Mouse (Mus musculus): ENCODE results near the gene Golga7b. TPM values are rescaled to one million over a fixed set of nuclear protein-coding genes. Genes with fewer than 3 reads are reported as not detected.

Golga7b gene
- 0.21 and 0.33 TPM in 2 replicates for polyA plus RNA-seq (2015; fragmentation: Nextera tagmentation; extraction: Ambion mirVana)

- Histone ChIP-seq H3K4me3 (ENCODE audit: low read length) (no peak within 1 kb of the TSS), H3K9ac (ENCODE audit: low read length) (no peak within 1 kb of the TSS), H3K9me3 (replicated peaks; ENCODE audit: control insufficient read depth, low read length) (no peaks in the 10 kb centered on the region), H3K4me2 (ENCODE audit: low read depth, low read length) (no peak within 1 kb of the TSS), H3K4me1 (ENCODE audit: control insufficient read depth, insufficient read depth, low read length) (no peaks in the 10 kb centered on the region), H3K27ac (ENCODE audit: low read length) (no peak within 1 kb of the TSS), H3K27me3 (ENCODE audit: control insufficient read depth, insufficient read depth, low read length) (no peaks in the 10 kb centered on the region), H3K36me3 (ENCODE audit: control insufficient read depth, insufficient read depth) (no peaks in the 10 kb centered on the region)
- 30% methylated on average over 3 of the region's 3 CpGs for WGBS
- no peak for ATAC-seq (replicated peaks; ENCODE audit: extremely low read depth, insufficient read depth, low FRiP score)
Observed at GRCm38 (mm10) chr19:42247519-42247918, at the start of gene Golga7b. TSS of gene Golga7b (plus strand) at chr19:42247574.

GRCm38 (mm10) chr19:42198026-42198425 lies 49.3 kb upstream of the Golga7b start:
- Histone ChIP-seq H3K4me3 (ENCODE audit: low read length) (no peak overlapping the region), H3K4me1 (ENCODE audit: control insufficient read depth, insufficient read depth, low read length) (peaks cover 8% of the 10 kb centered on the region), H3K27ac (ENCODE audit: low read length) (no peak overlapping the region), H3K36me3 (ENCODE audit: control insufficient read depth, insufficient read depth) (no peaks in the 10 kb centered on the region), H3K9me3 (replicated peaks; ENCODE audit: control insufficient read depth, low read length) (no peaks in the 10 kb centered on the region), H3K27me3 (ENCODE audit: control insufficient read depth, insufficient read depth, low read length) (peaks cover 48% of the 10 kb centered on the region), H3K9ac (ENCODE audit: low read length) (no peak overlapping the region), H3K4me2 (ENCODE audit: low read depth, low read length) (no peak overlapping the region)
- ATAC-seq (replicated peaks; ENCODE audit: extremely low read depth, insufficient read depth, low FRiP score) = no peak
- 48% methylated on average over 11 of the region's 11 CpGs for WGBS

- peak within 1 kb of the TSS; percentile 39 for H3K4me3 ChIP-seq (ENCODE audit: low read length)
- peak; percentile 33; the same call in 1 of the 2 replicates for ATAC-seq (replicated peaks; ENCODE audit: extremely low read depth, insufficient read depth, low FRiP score)
- peaks cover 65% of the 10 kb centered on the region for H3K27me3 ChIP-seq (ENCODE audit: control insufficient read depth, insufficient read depth, low read length)
- H3K4me1 ChIP-seq (ENCODE audit: control insufficient read depth, insufficient read depth, low read length) = peaks cover 6% of the 10 kb centered on the region; the same call in 1 of the 2 replicates
- H3K36me3 ChIP-seq (ENCODE audit: control insufficient read depth, insufficient read depth) = no peaks in the 10 kb centered on the region
- no peaks in the 10 kb centered on the region for H3K9me3 ChIP-seq (replicated peaks; ENCODE audit: control insufficient read depth, low read length)
- H3K9ac ChIP-seq (ENCODE audit: low read length) = peak within 1 kb of the TSS; percentile 42; the same call in 1 of the 2 replicates
- no peak within 1 kb of the TSS for H3K27ac ChIP-seq (ENCODE audit: low read length)
- 1% methylated on average over 55 of the region's 60 CpGs for WGBS
- peak within 1 kb of the TSS; percentile 58 for H3K4me2 ChIP-seq (ENCODE audit: low read depth, low read length)
Observed at GRCm38 (mm10) chr19:42201696-42202381, 45.5 kb upstream of the Golga7b start, which contains the start of gene Sfrp5. TSS of gene Sfrp5 (minus strand) at chr19:42202252.

- Histone ChIP-seq H3K9ac (ENCODE audit: low read length) (no peak overlapping the region), H3K4me1 (ENCODE audit: control insufficient read depth, insufficient read depth, low read length) (peaks cover 6% of the 10 kb centered on the region; the same call in 1 of the 2 replicates), H3K27ac (ENCODE audit: low read length) (no peak overlapping the region), H3K4me2 (ENCODE audit: low read depth, low read length) (peak overlapping the region; percentile 58), H3K36me3 (ENCODE audit: control insufficient read depth, insufficient read depth) (no peaks in the 10 kb centered on the region), H3K4me3 (ENCODE audit: low read length) (peak overlapping the region; percentile 39), H3K27me3 (ENCODE audit: control insufficient read depth, insufficient read depth, low read length) (peaks cover 65% of the 10 kb centered on the region), H3K9me3 (replicated peaks; ENCODE audit: control insufficient read depth, low read length) (no peaks in the 10 kb centered on the region)
- WGBS = 26% methylated on average over 8 of the region's 8 CpGs
- no peak for ATAC-seq (replicated peaks; ENCODE audit: extremely low read depth, insufficient read depth, low FRiP score)
Observed at GRCm38 (mm10) chr19:42202467-42202866, 44.9 kb upstream of the Golga7b start.

- no peak for ATAC-seq (replicated peaks; ENCODE audit: extremely low read depth, insufficient read depth, low FRiP score)
Observed at GRCm38 (mm10) chr19:42204306-42204705, 43.1 kb upstream of the Golga7b start.

GRCm38 (mm10) chr19:42205201-42205600 lies 42.2 kb upstream of the Golga7b start:
- no peak overlapping the region for H3K4me2 ChIP-seq (ENCODE audit: low read depth, low read length)
- H3K9ac ChIP-seq (ENCODE audit: low read length) = no peak overlapping the region
- whole genome bisulfite sequencing = 84% methylated on average over 8 of the region's 8 CpGs
- H3K4me1 ChIP-seq (ENCODE audit: control insufficient read depth, insufficient read depth, low read length) = peaks cover 6% of the 10 kb centered on the region; the same call in 1 of the 2 replicates
- no peak overlapping the region for H3K27ac ChIP-seq (ENCODE audit: low read length)
- H3K9me3 ChIP-seq (replicated peaks; ENCODE audit: control insufficient read depth, low read length) = no peaks in the 10 kb centered on the region
- no peak for ATAC-seq (replicated peaks; ENCODE audit: extremely low read depth, insufficient read depth, low FRiP score)
- H3K4me3 ChIP-seq (ENCODE audit: low read length) = no peak overlapping the region
- no peaks in the 10 kb centered on the region for H3K36me3 ChIP-seq (ENCODE audit: control insufficient read depth, insufficient read depth)
- H3K27me3 ChIP-seq (ENCODE audit: control insufficient read depth, insufficient read depth, low read length) = peaks cover 44% of the 10 kb centered on the region

More at GRCm38 (mm10) chr19:42204306-42204705, 43.1 kb upstream of the Golga7b start:
- Histone ChIP-seq H3K27me3 (ENCODE audit: control insufficient read depth, insufficient read depth, low read length) (peaks cover 53% of the 10 kb centered on the region), H3K4me3 (ENCODE audit: low read length) (no peak overlapping the region), H3K4me1 (ENCODE audit: control insufficient read depth, insufficient read depth, low read length) (peaks cover 6% of the 10 kb centered on the region; the same call in 1 of the 2 replicates), H3K27ac (ENCODE audit: low read length) (no peak overlapping the region), H3K4me2 (ENCODE audit: low read depth, low read length) (no peak overlapping the region), H3K36me3 (ENCODE audit: control insufficient read depth, insufficient read depth) (no peaks in the 10 kb centered on the region), H3K9ac (ENCODE audit: low read length) (no peak overlapping the region), H3K9me3 (replicated peaks; ENCODE audit: control insufficient read depth, low read length) (no peaks in the 10 kb centered on the region)
- WGBS = 80% methylated on average over 4 of the region's 4 CpGs

- Histone ChIP-seq H3K27me3 (ENCODE audit: control insufficient read depth, insufficient read depth, low read length) (peaks cover 3% of the 10 kb centered on the region), H3K4me1 (ENCODE audit: control insufficient read depth, insufficient read depth, low read length) (no peaks in the 10 kb centered on the region; the same call in 1 of the 2 replicates), H3K27ac (ENCODE audit: low read length) (no peak overlapping the region), H3K4me3 (ENCODE audit: low read length) (no peak overlapping the region), H3K4me2 (ENCODE audit: low read depth, low read length) (no peak overlapping the region), H3K36me3 (ENCODE audit: control insufficient read depth, insufficient read depth) (no peaks in the 10 kb centered on the region), H3K9me3 (replicated peaks; ENCODE audit: control insufficient read depth, low read length) (no peaks in the 10 kb centered on the region), H3K9ac (ENCODE audit: low read length) (no peak overlapping the region)
- no peak for ATAC-seq (replicated peaks; ENCODE audit: extremely low read depth, insufficient read depth, low FRiP score)
- 64% methylated on average over 7 of the region's 7 CpGs for WGBS
Observed at GRCm38 (mm10) chr19:42209485-42209884, 37.9 kb upstream of the Golga7b start.

GRCm38 (mm10) chr19:42209976-42210375 lies 37.4 kb upstream of the Golga7b start:
- ATAC-seq (replicated peaks; ENCODE audit: extremely low read depth, insufficient read depth, low FRiP score) = no peak
- H3K9me3 ChIP-seq (replicated peaks; ENCODE audit: control insufficient read depth, low read length) = no peaks in the 10 kb centered on the region
- no peak overlapping the region for H3K4me3 ChIP-seq (ENCODE audit: low read length)
- no peak overlapping the region for H3K27ac ChIP-seq (ENCODE audit: low read length)
- H3K36me3 ChIP-seq (ENCODE audit: control insufficient read depth, insufficient read depth) = no peaks in the 10 kb centered on the region
- H3K27me3 ChIP-seq (ENCODE audit: control insufficient read depth, insufficient read depth, low read length) = no peaks in the 10 kb centered on the region; the same call in 1 of the 2 replicates
- H3K9ac ChIP-seq (ENCODE audit: low read length) = no peak overlapping the region
- WGBS = 55% methylated on average over 6 of the region's 6 CpGs
- no peaks in the 10 kb centered on the region; the same call in 1 of the 2 replicates for H3K4me1 ChIP-seq (ENCODE audit: control insufficient read depth, insufficient read depth, low read length)
- no peak overlapping the region for H3K4me2 ChIP-seq (ENCODE audit: low read depth, low read length)

GRCm38 (mm10) chr19:42211936-42212335 lies 35.4 kb upstream of the Golga7b start:
- Histone ChIP-seq H3K27ac (ENCODE audit: low read length) (no peak overlapping the region), H3K36me3 (ENCODE audit: control insufficient read depth, insufficient read depth) (no peaks in the 10 kb centered on the region), H3K27me3 (ENCODE audit: control insufficient read depth, insufficient read depth, low read length) (no peaks in the 10 kb centered on the region), H3K9me3 (replicated peaks; ENCODE audit: control insufficient read depth, low read length) (no peaks in the 10 kb centered on the region), H3K4me1 (ENCODE audit: control insufficient read depth, insufficient read depth, low read length) (no peaks in the 10 kb centered on the region; the same call in 1 of the 2 replicates), H3K4me2 (ENCODE audit: low read depth, low read length) (no peak overlapping the region), H3K4me3 (ENCODE audit: low read length) (no peak overlapping the region), H3K9ac (ENCODE audit: low read length) (no peak overlapping the region)
- 16% methylated on average over 8 of the region's 8 CpGs for WGBS
- no peak for ATAC-seq (replicated peaks; ENCODE audit: extremely low read depth, insufficient read depth, low FRiP score)
